Mouse (Mus musculus): ENCODE measurements around the gene Thsd7b. TPM values are rescaled to one million over a fixed set of nuclear protein-coding genes. Genes with fewer than 3 reads are reported as not detected.

Gene Thsd7b
- polyA plus RNA-seq, 1 experiment = 0.02 TPM

DNA sequence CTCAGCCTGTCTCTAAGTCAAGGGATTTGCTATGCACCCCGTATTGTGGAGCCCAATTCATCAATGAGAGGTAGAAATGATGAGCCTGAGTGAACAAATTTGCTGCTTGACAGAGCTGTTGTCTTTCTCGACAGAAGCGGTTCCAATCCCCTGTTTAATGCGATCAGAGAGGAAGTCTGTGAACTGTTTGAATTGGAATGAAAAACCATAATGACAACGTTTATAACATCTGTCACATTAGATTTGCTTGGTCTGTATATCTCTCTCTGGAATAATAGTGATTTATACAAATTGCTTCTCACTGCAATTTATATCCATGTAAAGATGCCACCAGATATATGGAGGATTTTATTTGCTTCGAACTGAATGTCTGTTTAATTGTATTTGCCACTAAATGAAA, 988.9 kb downstream of the Thsd7b start:
- H3K79me3 ChIP-seq (ENCODE audit: low read depth) = no peaks in the 10 kb centered on the region
- H3ac ChIP-seq (ENCODE audit: control insufficient read depth, insufficient read length, low read depth) = no peak overlapping the region
- no peak overlapping the region for H3K4me3 ChIP-seq (ENCODE audit: insufficient read depth, poor library complexity, severe bottlenecking)
- no peaks in the 10 kb centered on the region for H3K79me2 ChIP-seq (ENCODE audit: control insufficient read depth, insufficient read depth)
- no peaks in the 10 kb centered on the region for H3K27me3 ChIP-seq (ENCODE audit: control insufficient read depth, insufficient read depth, insufficient read length)
- TF ChIP-seq FOSL1 (IDR thresholded peaks at IDR 0.05; ENCODE audit: insufficient read depth, low read length, poor library complexity, severe bottlenecking) (no peak), USF1 (IDR thresholded peaks at IDR 0.05; ENCODE audit: low read depth) (no peak), MAX (IDR thresholded peaks at IDR 0.05) (no peak), CEBPB (IDR thresholded peaks at IDR 0.05; ENCODE audit: low read depth) (no peak), MYOG (IDR thresholded peaks at IDR 0.05; ENCODE audit: control insufficient read depth, extremely low read depth, insufficient read length) (no peak)
- H3K36me3 ChIP-seq (ENCODE audit: control insufficient read depth, insufficient read depth) = no peaks in the 10 kb centered on the region

Data from C2C12 (cell line).